Mouse (Mus musculus): ENCODE measurements around the gene Lmo2.

GRCm38 (mm10) chr2:103944859-103945258, 12.9 kb upstream of the Lmo2 start:
- no peak for TF ChIP-seq CTCF (IDR thresholded peaks at IDR 0.05; ENCODE audit: low read depth)
- TF ChIP-seq EP300 (optimal IDR thresholded peaks at IDR 0.05): no peak
